Mouse (Mus musculus) megakaryocyte, embryonic 14.5 days (primary cell): Measurements from ENCODE around the gene Tnfsfm13. TPM values are rescaled to one million over a fixed set of nuclear protein-coding genes. Genes with fewer than 3 reads are reported as not detected.

Experiments used
- H3K27me3 ChIP-seq: replicated peaks from 2 replicates; pipeline ENCODE3; 2012; ENCODE audit warnings: inconsistent platforms
- H3K36me3 ChIP-seq: replicated peaks from 2 replicates; pipeline ENCODE3; 2012; ENCODE audit warnings: low read length, inconsistent platforms, mixed read lengths
- H3K4me1 ChIP-seq: 2 replicates; pipeline ENCODE4 v1.6.1; 2012; ENCODE audit warnings: inconsistent platforms
- H3K4me3 ChIP-seq: replicated peaks from 2 replicates; pipeline ENCODE3; 2012; ENCODE audit warnings: moderate library complexity, mild to moderate bottlenecking, inconsistent platforms
- H3K9me3 ChIP-seq: 2 replicates; pipeline ENCODE4 v1.6.1; 2012; ENCODE audit warnings: inconsistent platforms
- FLI1 ChIP-seq: IDR thresholded peaks from 2 replicates; pipeline ENCODE4 v1.6.1; 2012; ENCODE audit warnings: low read length, inconsistent platforms, mixed read lengths
- GATA1 ChIP-seq: IDR thresholded peaks from 3 replicates; pipeline ENCODE4 v1.6.1; 2012; ENCODE audit warnings: mixed read lengths, low read length, inconsistent platforms, borderline replicate concordance
- polyA plus RNA-seq: library from polyadenylated mRNA; stranded (reverse); fragments of >175 nt; gene quantifications from 2 replicates; pipeline ENCODE4 v1.2.3, GENCODE M21; 2012; ENCODE audit warnings: low replicate concordance; ENCODE audit not compliant: insufficient read depth

Gene Tnfsfm13
- polyA plus RNA-seq, 1 experiment: 2.5 TPM

- Histone ChIP-seq H3K4me3 (peak overlapping the region; percentile 95), H3K36me3 (peaks cover 23% of the 10 kb centered on the region), H3K9me3 (no peaks in the 10 kb centered on the region), H3K27me3 (peaks cover 15% of the 10 kb centered on the region), H3K4me1 (peaks cover 62% of the 10 kb centered on the region)
- TF ChIP-seq GATA1 (no peak), FLI1 (no peak)
Observed at GRCm38 (mm10) chr11:69682840-69683533, 12.9 kb downstream of the Tnfsfm13 start.

- H3K4me3 ChIP-seq: peak overlapping the region; percentile 95
- no peaks in the 10 kb centered on the region for H3K9me3 ChIP-seq
- H3K4me1 ChIP-seq: peaks cover 64% of the 10 kb centered on the region
- H3K27me3 ChIP-seq: peaks cover 15% of the 10 kb centered on the region
- TF ChIP-seq FLI1: no peak
- H3K36me3 ChIP-seq: peaks cover 28% of the 10 kb centered on the region
Observed at GRCm38 (mm10) chr11:69682209-69682839, 13.6 kb downstream of the Tnfsfm13 start.

- no peak for TF ChIP-seq FLI1
- no peak for TF ChIP-seq GATA1
- H3K4me3 ChIP-seq: peak within 1 kb of the TSS; percentile 95
- no peaks in the 10 kb centered on the region for H3K9me3 ChIP-seq
- peaks cover 11% of the 10 kb centered on the region for H3K27me3 ChIP-seq
- peaks cover 60% of the 10 kb centered on the region for H3K4me1 ChIP-seq
- H3K36me3 ChIP-seq: peaks cover 35% of the 10 kb centered on the region
Observed at GRCm38 (mm10) chr11:69681314-69682208, 14.3 kb downstream of the Tnfsfm13 start, which contains the start of gene Senp3. Gene Senp3, minus strand, starts transcription at chr11:69682084.

DNA sequence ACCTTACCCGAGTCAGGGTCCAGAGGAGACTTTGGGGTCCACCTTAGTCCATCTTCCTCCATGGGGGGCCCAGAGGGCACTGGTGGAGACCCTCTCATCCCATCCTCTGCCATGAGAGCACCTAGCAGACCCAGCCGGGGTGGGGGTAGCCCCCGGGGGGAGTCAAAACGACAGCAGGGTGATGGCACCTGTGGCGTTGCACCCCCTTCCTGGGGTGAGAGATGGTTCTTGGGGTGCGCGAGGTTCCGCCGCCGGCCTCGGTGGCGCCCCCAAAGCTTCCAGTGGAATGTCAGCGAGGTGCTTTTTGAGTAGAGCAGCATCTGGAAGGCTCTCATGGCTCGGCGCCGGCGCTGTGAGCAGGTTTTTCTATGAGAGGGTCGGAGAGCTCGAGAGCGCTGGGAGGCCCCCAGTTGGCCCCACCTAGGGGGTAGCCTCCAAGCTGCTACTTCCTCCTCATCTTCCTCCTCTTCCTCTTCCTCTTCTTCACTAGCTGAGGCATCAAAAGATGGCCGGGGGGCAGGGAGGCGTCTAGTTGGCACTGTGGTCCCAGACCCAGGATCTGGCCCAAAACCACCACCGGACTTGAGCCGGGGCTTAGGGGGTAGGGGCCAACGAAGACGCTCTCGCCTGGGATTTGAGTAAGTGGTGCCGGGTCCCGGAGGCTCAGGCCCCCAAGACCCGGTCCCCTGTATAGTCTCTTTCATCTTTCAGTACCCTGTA lies 15.6 kb downstream of the Tnfsfm13 start:
- Histone ChIP-seq H3K4me1 (peaks cover 54% of the 10 kb centered on the region), H3K27me3 (peaks cover 11% of the 10 kb centered on the region), H3K4me3 (peak overlapping the region; percentile 95), H3K9me3 (no peaks in the 10 kb centered on the region), H3K36me3 (peaks cover 48% of the 10 kb centered on the region)
- TF ChIP-seq FLI1: no peak
- TF ChIP-seq GATA1: no peak

DNA sequence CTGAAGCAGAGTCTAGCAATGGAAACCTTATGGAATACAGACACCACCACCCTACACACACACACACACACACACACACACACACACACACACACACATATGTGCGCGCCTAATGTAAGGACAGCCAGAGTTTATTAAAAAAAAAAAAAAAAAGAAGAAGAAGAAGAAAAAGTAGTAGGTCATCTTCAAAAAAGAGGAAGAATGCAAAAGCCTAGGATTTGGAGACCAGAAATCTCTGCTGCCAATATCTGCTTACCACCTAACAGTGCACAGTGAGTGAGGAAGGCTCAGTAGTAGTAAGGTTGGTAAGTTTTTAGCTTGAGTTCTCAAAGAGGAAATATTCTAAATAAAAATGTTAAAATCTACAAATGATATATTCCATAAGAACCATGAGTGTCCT lies 16.8 kb downstream of the Tnfsfm13 start:
- TF ChIP-seq GATA1: no peak
- TF ChIP-seq FLI1: no peak
- H3K4me3 ChIP-seq: no peak overlapping the region
- peaks cover 48% of the 10 kb centered on the region for H3K4me1 ChIP-seq
- no peaks in the 10 kb centered on the region for H3K9me3 ChIP-seq
- H3K36me3 ChIP-seq: peaks cover 59% of the 10 kb centered on the region
- peaks cover 2% of the 10 kb centered on the region for H3K27me3 ChIP-seq

DNA sequence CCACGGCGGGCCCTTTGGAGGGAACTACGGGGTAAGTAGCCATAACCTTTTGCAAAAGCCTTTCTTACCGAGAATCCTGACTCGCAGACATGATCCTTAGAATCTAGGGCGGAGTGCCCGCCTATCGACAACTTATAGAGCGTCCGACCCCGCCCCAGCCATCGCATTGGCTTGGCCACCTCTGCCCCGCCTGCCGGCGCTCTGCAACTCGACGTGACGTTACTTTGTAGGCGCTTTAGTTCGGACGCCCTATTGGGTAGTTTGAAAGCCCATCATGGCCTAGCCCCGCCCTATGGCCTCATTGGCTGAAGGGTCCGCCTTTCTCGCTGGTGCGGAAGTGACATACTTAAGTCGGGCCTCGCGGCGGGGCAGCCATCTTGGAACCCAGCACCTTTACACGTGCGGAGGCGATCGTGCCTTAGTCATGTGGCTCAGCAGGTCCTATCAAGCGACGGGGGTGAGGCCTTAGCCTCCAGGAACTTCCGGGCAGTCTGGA lies 23.6 kb downstream of the Tnfsfm13 start, which contains the start of gene Eif4a1:
TSS of gene Eif4a1 (minus strand) at position 213 of the 496 bp plus-strand sequence.
- peak within 1 kb of the TSS; percentile 94 for H3K4me3 ChIP-seq
- no peaks in the 10 kb centered on the region for H3K27me3 ChIP-seq
- no peaks in the 10 kb centered on the region for H3K9me3 ChIP-seq
- TF ChIP-seq FLI1 (peak; percentile 29; the same call in 1 of the 2 replicates), GATA1 (no peak)
- peaks cover 80% of the 10 kb centered on the region for H3K36me3 ChIP-seq
- H3K4me1 ChIP-seq: peaks cover 57% of the 10 kb centered on the region

GRCm38 (mm10) chr11:69671726-69672124 lies 24.2 kb downstream of the Tnfsfm13 start:
- Histone ChIP-seq H3K4me1 (peaks cover 57% of the 10 kb centered on the region), H3K27me3 (no peaks in the 10 kb centered on the region)
- TF ChIP-seq FLI1: no peak
- TF ChIP-seq GATA1: no peak

DNA sequence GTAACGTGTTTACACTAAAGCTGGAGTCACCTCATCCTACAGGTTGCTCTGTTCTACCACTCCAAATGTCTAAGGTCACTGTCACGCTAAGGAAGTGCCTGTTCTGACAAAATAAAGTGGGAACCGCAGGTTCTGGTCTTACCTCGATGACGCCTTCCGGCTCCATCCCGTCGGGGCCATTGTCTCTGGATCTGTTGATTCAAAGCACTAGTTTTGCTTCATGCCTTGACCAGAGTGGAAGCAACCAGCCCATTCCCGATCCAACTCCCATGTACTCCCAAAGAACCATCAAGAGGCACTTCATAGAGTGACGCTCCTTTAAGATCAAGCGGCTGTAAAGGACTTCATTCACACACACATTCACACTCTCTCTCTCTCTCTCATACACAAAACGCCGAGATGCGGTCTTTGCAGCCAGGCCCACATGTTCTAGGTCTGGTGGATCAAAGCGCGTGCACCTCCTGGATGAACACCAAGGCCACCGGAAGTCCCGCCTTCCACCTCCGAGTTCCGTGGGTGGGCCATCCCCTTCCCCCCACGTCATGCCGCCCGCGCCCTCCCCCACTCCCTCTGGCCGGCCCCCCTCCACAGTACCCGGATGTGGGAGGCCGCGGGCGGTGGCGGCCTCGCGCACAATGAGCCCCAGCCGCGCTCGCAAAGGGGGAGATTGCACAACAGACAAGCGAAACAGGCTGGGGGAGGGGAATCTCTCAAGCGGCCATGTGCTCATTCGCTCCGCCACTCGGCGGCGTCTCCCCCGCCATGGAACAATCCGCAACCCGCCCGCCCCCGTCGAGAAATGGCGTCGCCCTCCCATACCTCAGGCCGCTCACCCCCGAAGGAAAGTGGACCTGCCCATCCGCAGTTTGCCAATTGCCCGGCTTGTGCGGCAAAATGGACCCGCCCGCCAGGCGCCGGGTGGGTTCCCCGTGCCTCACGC lies 24.8 kb downstream of the Tnfsfm13 start:
- Histone ChIP-seq H3K9me3 (no peaks in the 10 kb centered on the region), H3K4me3 (peak overlapping the region; percentile 94), H3K36me3 (peaks cover 76% of the 10 kb centered on the region), H3K4me1 (peaks cover 58% of the 10 kb centered on the region), H3K27me3 (no peaks in the 10 kb centered on the region)
- TF ChIP-seq FLI1 (peak; percentile 81; the same call in 1 of the 2 replicates), GATA1 (no peak)

More at GRCm38 (mm10) chr11:69671726-69672124, 24.2 kb downstream of the Tnfsfm13 start:
- Histone ChIP-seq H3K36me3 (peaks cover 76% of the 10 kb centered on the region), H3K4me3 (peak overlapping the region; percentile 94), H3K9me3 (no peaks in the 10 kb centered on the region)
